Mouse (Mus musculus) liver, postnatal 0 days (tissue): ENCODE results near the gene Nuf2. TPM values are rescaled to one million over a fixed set of nuclear protein-coding genes. Genes with fewer than 3 reads are reported as not detected.

Source experiments
- ATAC-seq: fragments of 200-750 bp; cut with Nextera tagmentation; 2 replicates; pipeline ENCODE4 v1.8.0; 2017; ENCODE audit warnings: mild to moderate bottlenecking, moderate library complexity
- DNase-seq: peaks from one replicate; pipeline ENCODE4 v3.0.0-alpha.2; 2016
- H3K27ac ChIP-seq: fragments of 300-500 bp; sonication (generic); 2 replicates; pipeline ENCODE4 v1.5.1; 2014; ENCODE audit warnings: antibody characterized with exemption, moderate library complexity, mild to moderate bottlenecking, low read depth
- H3K27me3 ChIP-seq: fragments of 300-500 bp; sonication (generic); 2 replicates; pipeline ENCODE4 v1.6.1; 2014; ENCODE audit warnings: low read length, control low read depth, mixed read lengths; ENCODE audit not compliant: insufficient read depth
- H3K36me3 ChIP-seq: fragments of 300-500 bp; sonication (generic); replicated peaks from 2 replicates; pipeline ENCODE4 v1.6.1; 2014; ENCODE audit warnings: mild to moderate bottlenecking, control low read depth, low read length, moderate library complexity, mixed read lengths; ENCODE audit not compliant: insufficient read depth
- H3K4me1 ChIP-seq: fragments of 300-500 bp; sonication (generic); 2 replicates; pipeline ENCODE4 v1.6.1; 2014; ENCODE audit warnings: antibody characterized with exemption, mild to moderate bottlenecking, control low read depth; ENCODE audit not compliant: insufficient read depth
- H3K4me2 ChIP-seq: fragments of 300-500 bp; sonication (generic); 2 replicates; pipeline ENCODE4 v1.6.1; 2014; ENCODE audit warnings: low read depth, mild to moderate bottlenecking, low read length, moderate library complexity, mixed read lengths
- H3K4me3 ChIP-seq: fragments of 300-500 bp; sonication (generic); 2 replicates; pipeline ENCODE4 v1.5.1; 2014; ENCODE audit warnings: low read depth, low read length
- H3K9ac ChIP-seq: fragments of 300-500 bp; sonication (generic); replicated peaks from 2 replicates; pipeline ENCODE4 v1.6.1; 2014; ENCODE audit warnings: mild to moderate bottlenecking, moderate library complexity
- H3K9me3 ChIP-seq: fragments of 300-500 bp; sonication (generic); 2 replicates; pipeline ENCODE4 v1.6.1; 2016; ENCODE audit warnings: mild to moderate bottlenecking, control low read depth, low read length, mixed read lengths
- CTCF ChIP-seq: sonication (generic); IDR thresholded peaks from 2 replicates; pipeline ENCODE4 v1.5.1; 2016; ENCODE audit warnings: antibody characterized with exemption, low read depth
- EP300 ChIP-seq: IDR thresholded peaks from 2 replicates; pipeline ENCODE4 v1.6.1; 2016; ENCODE audit warnings: antibody characterized with exemption, low read depth, mild to moderate bottlenecking
- WGBS: fragments of 180-500 bp; shearing (Covaris S2); extraction: QIAGEN DNeasy Blood & Tissue Kit; methylation state at CpG from one replicate; pipeline ENCODE4 v1.1.7; 2014; ENCODE audit not compliant: insufficient replicate concordance; 5-methylcytosine and 5-hydroxymethylcytosine counted together
- polyA plus RNA-seq: library from polyadenylated mRNA; unstranded; fragments of >200 nt; fragmentation: Nextera tagmentation; extraction: Ambion mirVana; gene quantifications from 2 replicates; pipeline ENCODE4 v1.2.1, GENCODE M21; 2015

Gene Nuf2
- 20.5 and 22.6 TPM in 2 replicates for polyA plus RNA-seq

DNA sequence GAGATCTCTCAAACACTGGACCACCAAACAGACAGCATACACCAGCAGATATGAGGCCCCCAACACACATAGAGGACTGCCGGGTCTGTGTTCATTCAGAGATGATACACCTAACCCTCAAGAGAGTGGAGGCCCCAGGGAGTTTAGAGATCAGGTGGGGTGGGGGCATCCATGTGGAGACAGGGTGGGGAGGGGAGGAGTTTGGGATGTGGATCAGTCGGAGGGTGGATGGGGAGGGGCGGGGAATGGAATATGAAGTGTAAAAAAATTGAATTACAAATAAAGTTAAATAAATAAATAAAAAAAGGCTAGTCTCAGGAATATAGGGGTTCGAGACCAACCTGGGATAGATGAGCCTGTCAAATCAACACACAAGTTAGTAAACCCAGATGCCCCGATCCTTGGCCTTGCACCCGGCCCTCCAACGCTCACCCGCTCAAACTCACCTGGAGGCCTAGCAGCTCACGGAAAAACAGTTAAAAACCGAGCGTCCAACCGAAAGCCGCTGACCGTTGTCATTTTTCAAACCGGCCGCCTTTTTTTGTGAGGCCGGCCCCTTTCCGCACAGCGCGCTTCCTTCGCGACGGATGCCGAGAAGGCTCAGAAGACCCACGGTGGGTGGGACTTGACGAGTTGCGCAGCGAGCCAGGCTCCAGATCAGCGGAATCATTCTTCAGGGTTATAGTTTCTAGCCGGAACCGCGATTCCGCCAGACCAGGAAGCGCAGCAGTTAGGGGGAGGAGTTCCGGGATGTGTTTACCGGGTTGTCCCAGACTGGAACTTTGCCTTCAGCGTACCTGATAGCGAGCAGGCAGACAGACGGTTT, at the start of gene Nuf2:
Gene Nuf2, minus strand, starts transcription at position 589 of the 826 bp plus-strand sequence.
- DNase-seq (peak; percentile 98), ATAC-seq (peak; percentile 99)
- Histone ChIP-seq H3K4me1 (peaks cover 8% of the 10 kb centered on the region; the same call in 1 of the 2 replicates), H3K36me3 (peaks cover 9% of the 10 kb centered on the region), H3K9me3 (no peaks in the 10 kb centered on the region), H3K27me3 (no peaks in the 10 kb centered on the region), H3K27ac (peak within 1 kb of the TSS; percentile 93), H3K9ac (peak within 1 kb of the TSS; percentile 71), H3K4me2 (peak within 1 kb of the TSS; percentile 64), H3K4me3 (peak within 1 kb of the TSS; percentile 65)
- WGBS: under 1% methylated on average over 39 of the region's 39 CpGs
- no peak for TF ChIP-seq CTCF
- peak; percentile 87 for TF ChIP-seq EP300

DNA sequence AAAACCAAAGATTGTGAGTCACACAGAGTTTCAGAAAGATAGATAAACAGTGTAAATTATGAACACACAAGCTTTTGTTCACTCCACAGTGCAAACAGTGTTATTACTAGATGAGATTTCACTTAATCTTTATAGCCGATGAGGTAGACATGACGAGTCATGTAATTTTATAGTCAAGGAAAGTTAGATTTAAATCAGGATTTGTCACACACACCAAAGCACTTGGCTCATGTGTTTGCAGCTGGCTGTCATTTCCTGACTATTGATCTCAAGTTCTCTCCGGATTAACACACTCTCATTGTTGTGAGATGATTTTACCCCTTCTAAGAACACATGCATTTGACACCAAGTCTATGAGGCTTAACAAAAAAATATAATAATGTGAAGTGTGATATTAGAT, 48.3 kb upstream of the Nuf2 start:
- Histone ChIP-seq H3K4me3 (no peak overlapping the region), H3K9ac (no peak overlapping the region), H3K27me3 (no peaks in the 10 kb centered on the region), H3K36me3 (no peaks in the 10 kb centered on the region), H3K9me3 (no peaks in the 10 kb centered on the region), H3K4me2 (no peak overlapping the region), H3K4me1 (no peaks in the 10 kb centered on the region), H3K27ac (no peak overlapping the region)
- TF ChIP-seq CTCF (no peak), EP300 (no peak)
- 64% methylated on average over 3 of the region's 3 CpGs for WGBS
- ATAC-seq (no peak), DNase-seq (no peak)

DNA sequence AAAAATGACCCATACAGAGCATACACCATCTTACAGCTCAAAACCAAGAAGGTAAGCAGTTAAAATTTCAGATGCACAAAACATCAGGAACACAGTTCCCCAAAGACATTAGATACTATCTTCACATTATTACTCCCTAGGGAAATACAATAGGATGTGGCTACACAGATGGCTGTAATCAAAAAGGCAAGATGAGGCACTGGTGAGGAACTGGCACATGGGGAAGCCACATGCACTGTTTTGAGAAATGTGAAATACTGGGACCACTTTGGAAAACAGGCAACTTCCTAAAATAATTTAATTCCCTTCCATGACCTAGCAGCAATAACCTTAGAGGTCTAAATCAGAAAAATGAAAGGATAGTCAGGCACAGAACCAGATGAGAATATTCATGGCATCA, 42.9 kb upstream of the Nuf2 start:
- TF ChIP-seq EP300 (no peak), CTCF (no peak)
- DNase-seq: no peak

DNA sequence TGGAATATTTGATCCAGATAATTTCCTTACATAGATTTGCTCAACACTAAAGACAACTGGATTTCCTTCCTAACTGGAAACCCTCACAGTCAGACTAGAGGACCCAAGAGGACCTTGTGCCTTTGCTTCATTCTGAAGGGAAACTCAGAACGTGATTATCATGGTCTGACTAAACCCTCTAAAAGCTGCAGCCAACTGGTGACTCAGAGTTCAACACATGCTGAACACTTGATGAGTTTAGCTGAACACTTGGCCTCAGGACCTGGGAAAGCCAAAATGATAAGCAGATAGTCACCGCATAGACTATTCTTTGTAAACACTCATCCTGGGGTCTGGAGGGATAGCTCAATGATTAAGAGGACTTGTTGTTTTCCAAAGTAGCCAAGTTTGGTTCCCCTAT, 24.4 kb upstream of the Nuf2 start:
- no peaks in the 10 kb centered on the region for H3K9me3 ChIP-seq
- no peaks in the 10 kb centered on the region for H3K27me3 ChIP-seq
- no peak for TF ChIP-seq CTCF
- no peak for TF ChIP-seq EP300
- no peak for DNase-seq
- no peak overlapping the region for H3K4me2 ChIP-seq
- no peak for ATAC-seq
- H3K27ac ChIP-seq: no peak overlapping the region
- H3K4me3 ChIP-seq: no peak overlapping the region
- H3K4me1 ChIP-seq: no peaks in the 10 kb centered on the region
- 72% methylated on average over 2 of the region's 2 CpGs for WGBS
- H3K36me3 ChIP-seq: no peaks in the 10 kb centered on the region
- H3K9ac ChIP-seq: no peak overlapping the region

More for the DNA sequence above, 42.9 kb upstream of the Nuf2 start:
- Histone ChIP-seq H3K9ac (no peak overlapping the region), H3K27ac (no peak overlapping the region), H3K27me3 (no peaks in the 10 kb centered on the region), H3K9me3 (no peaks in the 10 kb centered on the region), H3K4me3 (no peak overlapping the region), H3K4me2 (no peak overlapping the region), H3K4me1 (no peaks in the 10 kb centered on the region), H3K36me3 (no peaks in the 10 kb centered on the region)
- no peak for ATAC-seq

DNA sequence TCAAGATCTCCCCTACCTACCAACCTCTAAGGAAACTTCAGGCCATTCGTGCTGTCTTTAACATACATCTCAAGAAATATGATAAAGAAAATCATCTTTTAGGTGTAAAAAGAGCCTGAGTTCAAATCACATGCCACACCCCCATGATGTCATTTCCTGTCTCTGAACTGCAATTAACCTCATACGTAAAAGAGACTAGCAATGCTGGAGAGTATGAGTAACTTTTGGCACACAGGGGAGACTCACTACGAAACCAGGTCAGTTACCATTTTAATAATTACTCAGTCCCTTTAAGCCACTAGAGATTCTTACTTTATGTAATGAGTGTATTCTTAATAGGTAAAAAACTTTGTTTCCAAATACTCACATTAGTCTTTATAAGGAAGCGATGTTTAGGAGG, 23.8 kb upstream of the Nuf2 start:
- WGBS: 65% methylated on average over 4 of the region's 4 CpGs
- ATAC-seq: no peak
- H3K9ac ChIP-seq: no peak overlapping the region

DNA sequence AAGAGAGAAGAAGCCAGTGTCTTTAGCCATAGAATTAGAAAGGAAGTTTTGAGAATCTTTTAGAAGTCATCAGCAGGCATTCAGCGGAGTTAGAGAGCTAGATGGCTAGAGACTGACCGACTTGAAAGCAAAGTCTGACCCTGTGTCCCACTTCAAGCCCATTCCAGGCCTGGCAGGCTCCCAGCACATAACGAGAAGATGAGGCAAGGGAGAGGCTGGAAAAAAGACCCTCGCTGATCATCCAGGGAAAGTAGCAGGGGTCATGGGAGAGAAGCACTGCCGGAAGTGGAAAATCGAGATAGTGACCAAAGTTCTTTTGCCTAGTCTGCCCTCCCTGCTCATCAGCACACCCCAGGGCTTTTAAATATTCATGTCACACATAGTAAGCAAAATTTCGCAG, 22.2 kb upstream of the Nuf2 start:
- no peak for DNase-seq
- ATAC-seq: no peak
- H3K4me2 ChIP-seq: no peak overlapping the region
- H3K4me3 ChIP-seq: no peak overlapping the region
- WGBS: 70% methylated on average over 7 of the region's 7 CpGs
- H3K9ac ChIP-seq: no peak overlapping the region
- H3K27ac ChIP-seq: no peak overlapping the region
- H3K36me3 ChIP-seq: no peaks in the 10 kb centered on the region
- H3K27me3 ChIP-seq: no peaks in the 10 kb centered on the region
- H3K9me3 ChIP-seq: no peaks in the 10 kb centered on the region
- TF ChIP-seq CTCF (no peak), EP300 (no peak)
- H3K4me1 ChIP-seq: no peaks in the 10 kb centered on the region

More for the DNA sequence above, 23.8 kb upstream of the Nuf2 start:
- Histone ChIP-seq H3K9me3 (no peaks in the 10 kb centered on the region), H3K4me2 (no peak overlapping the region), H3K36me3 (no peaks in the 10 kb centered on the region), H3K4me1 (no peaks in the 10 kb centered on the region), H3K4me3 (no peak overlapping the region), H3K27me3 (no peaks in the 10 kb centered on the region), H3K27ac (no peak overlapping the region)
- TF ChIP-seq CTCF (no peak), EP300 (no peak)
- no peak for DNase-seq

DNA sequence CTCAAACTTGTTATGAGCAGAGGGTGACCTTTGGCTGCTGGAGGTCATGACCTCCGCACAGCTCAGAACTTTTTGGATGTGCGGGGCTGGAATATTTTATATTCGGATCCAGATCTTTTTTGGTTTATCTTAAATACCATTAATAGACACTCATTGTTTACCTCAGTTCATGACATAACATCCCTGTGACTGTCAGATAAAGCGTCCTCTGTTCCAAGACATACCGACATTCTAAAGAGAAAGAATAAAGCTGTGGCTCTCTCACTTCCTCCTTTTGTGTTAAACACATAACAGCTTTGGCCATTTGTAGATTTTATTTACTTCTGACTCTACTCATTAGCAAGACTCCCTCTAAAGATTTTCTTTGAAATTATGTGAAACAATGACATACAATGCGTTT, 9.2 kb upstream of the Nuf2 start:
- WGBS: 47% methylated on average over 6 of the region's 6 CpGs
- no peak overlapping the region for H3K27ac ChIP-seq
- no peaks in the 10 kb centered on the region for H3K4me1 ChIP-seq
- no peaks in the 10 kb centered on the region for H3K27me3 ChIP-seq
- H3K4me2 ChIP-seq: no peak overlapping the region
- no peak for DNase-seq
- H3K9me3 ChIP-seq: no peaks in the 10 kb centered on the region
- no peak for TF ChIP-seq EP300
- no peak for TF ChIP-seq CTCF
- H3K9ac ChIP-seq: no peak overlapping the region
- H3K36me3 ChIP-seq: no peaks in the 10 kb centered on the region
- H3K4me3 ChIP-seq: no peak overlapping the region
- no peak for ATAC-seq
